Mouse (Mus musculus) adrenal gland, postnatal 36 days (tissue): ENCODE measurements around the gene Nceh1. TPM values are rescaled to one million over a fixed set of nuclear protein-coding genes. Genes with fewer than 3 reads are reported as not detected.

Source experiments
- DNase-seq, 2 experiments: peaks; one replicate each; pipeline ENCODE4 v3.0.0; 2021; ENCODE audit warnings: mixed read lengths in 1 of 2
- total RNA-seq, 2 experiments: library from RNA; stranded (reverse); gene quantifications; 2 replicates each; pipeline ENCODE4 v1.2.3; 2021

Gene Nceh1
- total RNA-seq, 2 experiments from 2014 or later = 91.9 to 225 TPM

GRCm38 (mm10) chr3:27322591-27322990 is 139.8 kb downstream of the Nceh1 start:
- no peak for DNase-seq

- no peak for DNase-seq
Observed at GRCm38 (mm10) chr3:27323551-27323950, 140.8 kb downstream of the Nceh1 start.

- DNase-seq = no peak
Observed at GRCm38 (mm10) chr3:27326633-27327191, 143.9 kb downstream of the Nceh1 start.

- DNase-seq = no peak
Observed at GRCm38 (mm10) chr3:27330706-27331105, 147.9 kb downstream of the Nceh1 start.

Other genes starting within 250 kb of the Nceh1 start
- gene Ect2, start 29.1 kb upstream of the Nceh1 start, total RNA-seq = 1 to 10 TPM; 6.2 to 7.5 TPM
- 10 to 100 TPM in 1 of 2 experiments, 1 to 10 TPM in 1; 8.3 to 11.6 TPM for gene Tnfsf10, start 134.1 kb downstream of the Nceh1 start, total RNA-seq
- not detected for gene Ghsr, start 188.4 kb downstream of the Nceh1 start, total RNA-seq